Mouse (Mus musculus) forebrain, embryonic 10.5 days (tissue): ENCODE data around the gene Slc25a28. TPM values are rescaled to one million over a fixed set of nuclear protein-coding genes. Genes with fewer than 3 reads are reported as not detected.

Experiments used
- DNase-seq: peaks from one replicate; pipeline ENCODE4 v3.0.0-alpha.2; 2017; ENCODE audit warnings: low spot score; ENCODE audit errors: extremely low spot score
- H3K27ac ChIP-seq: fragments of 300-500 bp; sonication (generic); 2 replicates; pipeline ENCODE4 v1.5.1; 2016; ENCODE audit warnings: mild to moderate bottlenecking
- H3K27me3 ChIP-seq: fragments of 300-500 bp; sonication (generic); 2 replicates; pipeline ENCODE4 v1.6.1; 2016; ENCODE audit warnings: mild to moderate bottlenecking; ENCODE audit not compliant: poor library complexity, severe bottlenecking
- H3K36me3 ChIP-seq: fragments of 300-500 bp; sonication (generic); replicated peaks from 2 replicates; pipeline ENCODE4 v1.6.1; 2016; ENCODE audit warnings: mild to moderate bottlenecking, moderate library complexity
- H3K4me1 ChIP-seq: fragments of 300-500 bp; sonication (generic); 2 replicates; pipeline ENCODE4 v1.6.1; 2016
- H3K4me3 ChIP-seq: fragments of 300-500 bp; sonication (generic); 2 replicates; pipeline ENCODE4 v1.5.1; 2016; ENCODE audit warnings: mild to moderate bottlenecking, moderate library complexity
- H3K9me3 ChIP-seq: fragments of 300-500 bp; sonication (generic); 2 replicates; pipeline ENCODE4 v1.6.1; 2016; ENCODE audit warnings: mild to moderate bottlenecking, moderate library complexity
- WGBS: fragments of 180-500 bp; shearing (Covaris S2); methylation state at CpG from one replicate; pipeline ENCODE4 v1.1.7; 2016; 5-methylcytosine and 5-hydroxymethylcytosine counted together
- polyA plus RNA-seq: library from polyadenylated mRNA; unstranded; fragments of >200 nt; fragmentation: Nextera tagmentation; extraction: Ambion mirVana; gene quantifications from 2 replicates; pipeline ENCODE4 v1.2.1, GENCODE M21; 2016

Gene Slc25a28
- polyA plus RNA-seq, 1 experiment from 2014 or later, result 12.4 TPM

DNA sequence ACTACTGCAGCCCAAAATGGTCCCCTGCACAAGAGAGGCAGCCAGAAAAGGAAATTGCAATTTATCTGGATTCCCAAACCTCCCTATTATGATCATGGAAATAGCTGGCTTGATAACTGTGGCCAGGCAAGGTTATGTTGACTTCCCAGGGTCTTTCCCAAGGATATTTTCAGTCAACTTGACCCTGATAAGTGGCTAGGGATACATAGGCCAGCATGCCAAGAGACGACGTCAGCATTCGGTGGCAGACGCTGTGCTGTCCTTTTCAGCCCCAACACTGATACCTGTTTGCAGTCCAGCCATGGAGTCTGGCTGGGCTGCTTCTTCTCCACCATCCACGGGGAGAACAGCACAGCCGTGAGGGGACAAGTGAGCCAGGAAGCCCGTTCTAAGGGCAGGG is 3.6 kb downstream of the Slc25a28 start:
- no peaks in the 10 kb centered on the region for H3K9me3 ChIP-seq
- WGBS, result 83% methylated on average over 7 of the region's 7 CpGs
- no peaks in the 10 kb centered on the region for H3K27me3 ChIP-seq
- H3K27ac ChIP-seq, result no peak overlapping the region
- H3K36me3 ChIP-seq, result peaks cover 9% of the 10 kb centered on the region
- DNase-seq, result no peak
- no peak overlapping the region for H3K4me3 ChIP-seq
- H3K4me1 ChIP-seq, result peaks cover 40% of the 10 kb centered on the region

DNA sequence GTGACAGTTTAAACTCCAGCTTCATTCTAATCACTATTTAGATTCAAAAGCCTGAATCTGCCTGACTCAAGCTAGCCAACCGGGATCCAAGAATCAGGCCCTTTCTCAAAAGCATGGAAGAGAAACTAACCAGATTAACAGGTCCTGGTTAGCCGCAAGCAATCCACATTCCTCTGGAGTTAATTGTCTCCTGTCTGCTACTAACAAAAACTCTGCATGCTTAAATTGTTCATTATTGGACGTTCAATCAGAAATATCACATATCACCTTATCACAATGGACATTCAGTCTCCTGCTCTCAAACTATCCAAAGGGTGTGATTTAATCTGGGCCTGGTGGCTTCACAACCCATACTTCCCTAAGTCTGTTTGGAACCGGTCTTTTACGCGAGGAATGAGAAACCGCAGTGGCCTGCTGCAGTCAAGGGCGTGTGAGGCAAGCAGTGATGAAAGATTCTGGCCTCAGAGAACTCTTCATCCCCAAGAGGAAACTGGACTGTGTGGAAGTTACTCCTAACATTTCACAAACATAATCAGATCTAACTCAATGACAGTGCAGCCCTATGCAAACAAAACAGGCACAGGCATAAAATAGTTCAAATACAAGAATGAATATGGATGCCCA is 5.4 kb downstream of the Slc25a28 start:
- 72% methylated on average over 8 of the region's 8 CpGs for WGBS
- DNase-seq, result no peak

DNA sequence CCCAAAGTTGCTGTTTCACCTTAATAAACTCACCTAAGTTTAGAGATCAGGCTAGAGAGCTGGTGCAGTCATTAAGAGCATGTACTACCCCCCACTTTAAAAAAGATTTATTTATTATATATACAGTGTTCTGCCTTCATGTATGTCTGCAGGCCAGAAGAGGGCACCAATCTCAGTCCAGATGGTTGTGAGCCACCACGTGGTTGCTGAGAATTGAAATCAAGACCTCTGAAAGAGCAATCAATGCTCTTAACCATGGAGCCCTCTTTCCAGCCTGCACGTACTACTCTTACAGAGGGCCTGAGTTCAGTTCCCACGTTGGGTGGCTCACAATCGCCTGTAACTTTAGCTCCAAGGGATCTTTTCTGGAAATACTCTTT is 7.3 kb downstream of the Slc25a28 start:
- H3K4me1 ChIP-seq, result peaks cover 20% of the 10 kb centered on the region
- DNase-seq, result no peak
- 72% methylated on average over 4 of the region's 4 CpGs for WGBS

More for the DNA sequence above, 5.4 kb downstream of the Slc25a28 start:
- Histone ChIP-seq H3K27ac (no peak overlapping the region), H3K36me3 (peaks cover 16% of the 10 kb centered on the region), H3K4me1 (peaks cover 35% of the 10 kb centered on the region), H3K4me3 (no peak overlapping the region), H3K9me3 (no peaks in the 10 kb centered on the region), H3K27me3 (no peaks in the 10 kb centered on the region)

DNA sequence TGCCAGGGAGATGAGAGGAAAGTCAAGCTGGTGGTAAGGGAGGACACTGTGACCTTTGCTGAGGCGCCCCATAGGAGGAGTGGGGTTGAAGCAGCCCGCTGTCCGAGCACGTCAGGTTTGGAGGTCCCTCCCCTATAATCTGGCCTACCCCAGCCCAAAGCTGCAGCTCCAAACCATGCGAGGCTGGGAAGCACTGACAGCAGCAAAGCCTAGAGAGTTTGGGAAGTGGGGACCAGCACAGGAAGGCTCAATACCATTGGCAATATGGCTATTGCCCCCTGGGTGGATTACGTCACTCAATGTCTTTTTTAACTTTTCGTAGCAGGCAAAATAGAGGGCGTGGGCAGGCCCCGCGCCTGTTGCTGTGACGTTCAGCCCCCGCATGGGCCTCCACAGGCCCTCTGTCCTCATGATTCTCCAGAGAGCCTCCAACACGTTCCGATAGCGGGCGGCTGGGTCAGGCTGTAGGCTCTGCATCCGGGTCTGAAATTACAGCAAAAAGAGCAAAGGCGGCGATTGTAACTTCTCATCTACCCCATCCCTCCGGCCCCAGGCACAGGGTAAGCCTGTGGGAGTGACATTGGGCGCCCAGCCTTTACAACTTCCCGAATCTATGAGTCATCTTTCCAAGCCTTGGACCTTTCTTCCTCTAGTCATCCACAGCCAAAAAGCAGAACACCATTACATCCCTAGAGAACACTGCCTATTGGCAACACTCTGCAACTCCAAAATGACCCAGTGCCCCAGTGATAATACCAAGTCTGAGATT is 7.8 kb downstream of the Slc25a28 start:
- Histone ChIP-seq H3K4me3 (no peak overlapping the region), H3K36me3 (peaks cover 33% of the 10 kb centered on the region), H3K27me3 (no peaks in the 10 kb centered on the region), H3K27ac (no peak overlapping the region), H3K9me3 (no peaks in the 10 kb centered on the region), H3K4me1 (peaks cover 24% of the 10 kb centered on the region)
- 94% methylated on average over 22 of the region's 22 CpGs for WGBS
- no peak for DNase-seq

More for the DNA sequence above, 7.3 kb downstream of the Slc25a28 start:
- Histone ChIP-seq H3K27ac (no peak overlapping the region), H3K27me3 (no peaks in the 10 kb centered on the region), H3K4me3 (no peak overlapping the region), H3K36me3 (peaks cover 33% of the 10 kb centered on the region), H3K9me3 (no peaks in the 10 kb centered on the region)

DNA sequence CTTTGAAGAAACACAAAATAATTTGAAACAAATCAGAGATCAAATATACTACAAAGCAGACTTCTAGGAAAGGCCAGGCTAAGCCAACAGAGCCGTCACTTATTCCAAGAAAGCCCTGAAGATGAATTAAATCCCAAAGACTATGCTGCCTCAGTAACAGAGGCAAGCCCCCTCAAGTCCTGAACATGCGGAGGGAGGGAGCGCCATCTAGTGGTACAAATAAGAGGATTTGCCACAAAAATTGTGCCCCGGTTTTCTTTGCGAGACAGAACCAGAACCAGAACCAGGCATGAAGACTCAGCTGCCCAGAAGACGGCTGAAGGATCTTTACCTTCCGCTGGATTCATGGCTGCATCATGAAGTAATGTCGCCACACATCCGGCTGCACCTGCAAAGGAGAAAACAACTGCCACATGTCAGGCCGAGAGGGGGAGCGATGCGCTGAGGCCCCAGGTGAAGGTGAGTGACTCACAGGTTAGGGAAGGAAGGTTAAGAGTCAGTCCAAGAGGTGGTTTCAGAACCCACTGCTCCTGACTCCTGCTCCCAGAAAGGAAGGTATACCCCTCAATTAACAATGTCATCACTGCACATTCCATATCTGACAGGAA is 9.1 kb downstream of the Slc25a28 start:
- Histone ChIP-seq H3K27ac (no peak overlapping the region), H3K27me3 (no peaks in the 10 kb centered on the region), H3K4me3 (no peak overlapping the region), H3K9me3 (no peaks in the 10 kb centered on the region), H3K36me3 (peaks cover 33% of the 10 kb centered on the region), H3K4me1 (peaks cover 23% of the 10 kb centered on the region)
- WGBS, result 51% methylated on average over 12 of the region's 12 CpGs
- peak; percentile 37 for DNase-seq

DNA sequence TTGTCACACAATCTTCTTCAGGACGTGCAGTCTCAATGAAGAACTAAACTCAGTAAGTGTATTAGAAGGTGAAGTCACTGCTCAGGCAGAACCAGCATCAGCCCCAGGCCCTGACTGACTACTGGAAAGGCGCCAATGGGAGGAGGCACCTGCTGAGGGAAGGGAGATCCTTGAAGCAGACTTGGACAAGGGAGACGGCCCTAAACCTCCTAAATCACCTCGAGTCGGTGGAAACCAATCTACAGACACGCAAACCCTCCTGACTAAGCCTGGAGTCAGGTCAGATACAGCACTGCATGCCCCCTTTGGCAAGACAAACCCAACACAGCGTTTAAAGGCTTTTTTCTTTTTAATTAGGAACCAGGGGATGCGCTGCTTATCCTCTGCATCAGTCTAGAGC is 11.2 kb downstream of the Slc25a28 start:
- Histone ChIP-seq H3K27me3 (no peaks in the 10 kb centered on the region), H3K36me3 (peaks cover 33% of the 10 kb centered on the region), H3K4me1 (peaks cover 14% of the 10 kb centered on the region), H3K9me3 (no peaks in the 10 kb centered on the region), H3K4me3 (no peak overlapping the region), H3K27ac (no peak overlapping the region)
- 88% methylated on average over 8 of the region's 8 CpGs for WGBS
- no peak for DNase-seq

DNA sequence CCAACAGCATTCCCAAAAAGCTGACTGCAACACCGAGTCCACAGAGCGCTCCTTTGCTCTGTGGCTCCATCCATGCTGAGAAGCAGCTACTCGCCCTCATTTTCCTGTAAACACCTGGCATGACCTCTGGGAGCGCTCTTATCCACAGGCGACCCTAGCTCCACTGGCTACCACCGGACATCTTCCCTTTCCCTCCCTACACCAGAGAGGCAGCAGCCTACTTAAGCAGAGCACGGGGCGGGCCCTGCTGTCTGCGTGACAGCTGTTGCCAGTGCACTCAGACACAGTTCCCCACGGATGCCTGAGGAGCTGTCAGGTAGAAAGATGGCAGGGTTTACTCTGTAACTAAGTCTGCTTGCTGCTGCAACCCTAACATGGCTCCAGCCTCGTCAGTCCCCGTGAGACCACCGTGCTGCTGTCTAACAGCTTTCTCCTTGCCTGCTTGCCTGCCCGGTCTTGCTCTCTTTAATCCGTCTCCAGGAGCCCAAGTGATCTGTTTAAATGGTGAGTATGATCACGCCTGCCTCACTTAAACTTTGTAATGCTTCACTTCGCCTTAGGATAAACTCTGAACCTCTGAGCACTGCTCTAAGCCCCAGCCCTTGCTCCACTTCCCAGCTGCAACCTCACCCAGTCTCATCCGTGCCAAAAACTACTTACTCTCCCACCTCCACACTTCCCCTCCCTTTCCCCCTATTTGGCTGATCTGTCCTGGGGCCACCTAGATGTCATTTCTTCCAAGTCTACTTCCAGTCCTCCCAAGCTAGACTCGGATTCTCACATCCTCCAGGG is 12.3 kb downstream of the Slc25a28 start:
- DNase-seq, result peak; percentile 46
- no peak overlapping the region for H3K27ac ChIP-seq
- H3K4me3 ChIP-seq, result no peak overlapping the region
- 36% methylated on average over 19 of the region's 19 CpGs for WGBS
- no peaks in the 10 kb centered on the region for H3K27me3 ChIP-seq
- H3K4me1 ChIP-seq, result peaks cover 13% of the 10 kb centered on the region
- no peaks in the 10 kb centered on the region for H3K9me3 ChIP-seq
- H3K36me3 ChIP-seq, result peaks cover 33% of the 10 kb centered on the region

DNA sequence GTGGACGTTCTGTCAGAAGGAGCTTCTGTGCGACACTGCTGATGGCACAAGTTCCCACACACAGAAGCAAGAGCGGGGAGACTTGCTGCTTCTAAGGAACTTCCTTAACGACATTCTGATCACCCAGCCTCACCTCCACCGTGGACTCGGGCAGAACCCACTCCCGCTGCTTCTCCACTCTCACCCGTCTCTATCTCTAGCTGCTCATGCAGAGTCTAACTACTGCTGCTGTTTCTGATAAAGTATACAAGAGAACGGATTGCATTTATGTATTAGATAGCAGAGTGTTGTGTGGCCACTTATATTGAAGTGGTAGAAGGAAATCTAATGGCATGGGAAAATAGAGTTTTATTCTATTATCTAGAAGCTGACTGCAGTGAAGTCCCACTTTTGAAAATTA is 13.9 kb downstream of the Slc25a28 start:
- DNase-seq, result no peak
- 91% methylated on average over 9 of the region's 9 CpGs for WGBS
- Histone ChIP-seq H3K27ac (no peak overlapping the region), H3K4me1 (peaks cover 16% of the 10 kb centered on the region), H3K36me3 (peaks cover 23% of the 10 kb centered on the region), H3K27me3 (no peaks in the 10 kb centered on the region), H3K9me3 (no peaks in the 10 kb centered on the region), H3K4me3 (no peak overlapping the region)

DNA sequence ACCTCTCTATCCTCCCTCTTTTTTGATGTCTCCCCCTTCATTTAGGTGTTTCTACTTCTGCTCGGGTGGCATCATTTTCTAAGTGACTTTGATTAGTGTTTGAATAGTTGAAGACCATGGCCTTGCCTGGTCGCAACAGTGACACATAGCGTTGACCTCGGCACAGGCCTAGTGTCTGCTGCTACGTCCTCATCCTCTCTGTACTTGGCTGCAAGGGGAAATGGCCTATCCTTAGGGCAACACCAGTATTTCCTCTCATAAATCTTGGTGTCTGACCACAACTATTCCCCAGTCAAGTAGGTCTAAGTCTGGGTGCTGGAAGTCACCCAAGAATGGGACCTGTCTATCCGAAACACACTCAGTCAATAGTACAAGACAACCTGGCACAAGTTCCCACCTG is 15.0 kb downstream of the Slc25a28 start:
- DNase-seq, result no peak
- Histone ChIP-seq H3K36me3 (peaks cover 21% of the 10 kb centered on the region), H3K9me3 (no peaks in the 10 kb centered on the region), H3K27me3 (peaks cover 6% of the 10 kb centered on the region), H3K4me3 (no peak overlapping the region), H3K27ac (no peak overlapping the region), H3K4me1 (peaks cover 19% of the 10 kb centered on the region)
- WGBS, result 89% methylated on average over 6 of the region's 6 CpGs

DNA sequence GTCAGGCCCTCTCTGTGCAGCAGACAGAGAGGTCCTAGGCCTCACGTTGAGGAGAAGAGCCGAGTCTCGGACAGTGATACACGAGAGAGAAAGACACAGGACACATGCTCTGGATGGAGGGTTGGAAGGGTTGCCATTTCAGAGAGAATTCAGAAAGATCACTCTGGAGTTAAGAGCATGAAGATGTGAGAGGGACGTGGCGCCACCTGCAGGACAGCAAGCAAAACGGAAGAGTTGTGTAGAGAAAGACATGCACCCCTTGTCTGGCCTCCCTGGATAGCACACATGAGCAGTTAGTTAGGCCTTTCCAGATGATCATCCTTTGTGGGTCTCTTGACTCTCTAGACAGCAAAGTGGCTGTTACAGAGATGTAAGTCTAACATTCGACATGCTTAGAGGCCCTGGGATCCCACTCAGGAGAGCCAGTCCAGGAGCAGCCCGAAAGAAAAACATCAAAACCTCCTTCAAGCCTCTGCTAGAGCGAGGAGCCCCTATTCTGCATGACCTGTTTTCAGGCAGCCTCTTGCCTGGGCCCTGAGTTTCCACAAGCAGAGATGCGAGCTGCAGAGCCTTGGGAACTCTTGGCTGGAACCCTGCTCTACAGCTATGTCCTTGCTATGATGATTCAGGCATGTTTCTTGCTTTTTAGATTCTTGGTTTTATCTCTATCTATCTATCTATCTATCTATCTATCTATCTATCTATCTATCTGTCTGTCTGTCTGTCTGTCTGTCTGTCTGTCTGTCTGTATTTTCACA is 18.8 kb downstream of the Slc25a28 start:
- H3K27ac ChIP-seq, result no peak overlapping the region
- 43% methylated on average over 11 of the region's 11 CpGs for WGBS
- peak; percentile 61 for DNase-seq
- H3K4me3 ChIP-seq, result no peak overlapping the region
- no peaks in the 10 kb centered on the region for H3K9me3 ChIP-seq
- peaks cover 22% of the 10 kb centered on the region for H3K27me3 ChIP-seq
- H3K36me3 ChIP-seq, result no peaks in the 10 kb centered on the region
- peaks cover 12% of the 10 kb centered on the region; the same call in 1 of the 2 replicates for H3K4me1 ChIP-seq

DNA sequence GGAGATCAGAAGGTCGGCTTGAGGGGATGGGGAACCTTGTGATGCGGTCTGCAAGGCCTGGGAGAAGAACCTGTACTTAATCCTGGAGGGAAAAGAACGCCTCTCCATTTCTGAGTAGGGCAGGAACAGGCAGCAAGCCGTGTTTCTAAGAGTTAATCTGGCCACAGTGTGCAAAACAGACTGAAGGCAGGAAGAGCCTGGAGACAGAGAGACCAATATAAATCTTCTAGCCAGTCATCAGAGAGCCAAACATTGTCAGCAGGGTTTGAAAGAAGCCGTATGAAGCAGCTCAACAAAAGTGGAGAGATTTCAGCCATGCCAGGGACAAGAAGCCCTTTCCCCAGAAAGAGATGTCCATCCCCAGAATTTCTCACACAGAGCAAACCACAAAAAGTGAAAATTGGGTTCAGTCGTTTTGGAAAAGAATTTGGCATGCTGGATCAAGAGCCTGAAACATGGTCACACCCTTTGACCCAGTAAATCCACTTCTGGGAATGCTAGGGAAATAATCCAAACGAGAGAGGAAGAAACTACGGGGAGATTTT is 23.4 kb downstream of the Slc25a28 start:
- Histone ChIP-seq H3K9me3 (no peaks in the 10 kb centered on the region), H3K27ac (no peak overlapping the region), H3K4me3 (no peak overlapping the region), H3K4me1 (0 out of 2 replicates have a peak, but pooled peaks cover 5% of the 10 kb centered on the region), H3K36me3 (no peaks in the 10 kb centered on the region), H3K27me3 (peaks cover 22% of the 10 kb centered on the region)
- DNase-seq, result no peak
- WGBS, result 68% methylated on average over 8 of the region's 8 CpGs

DNA sequence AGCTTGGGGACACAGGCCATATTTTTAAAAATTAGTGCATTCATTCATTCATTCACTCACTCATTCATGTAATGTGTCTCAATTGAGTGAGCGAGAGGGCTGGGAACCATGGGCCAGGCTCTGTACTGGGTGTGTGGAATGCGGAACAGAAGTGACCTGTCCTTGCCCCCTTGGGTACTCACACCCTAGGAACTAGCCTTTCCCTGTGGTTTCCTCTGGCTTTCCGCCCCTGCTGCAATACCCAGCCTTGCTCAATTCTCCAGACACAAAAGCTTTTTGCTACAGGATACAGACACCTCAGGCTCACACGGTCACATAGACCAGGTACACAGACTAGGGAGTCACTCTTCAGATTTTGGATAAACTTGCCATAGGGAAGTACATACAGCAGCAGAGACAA is 26.3 kb downstream of the Slc25a28 start:
- H3K4me3 ChIP-seq, result no peak overlapping the region
- no peaks in the 10 kb centered on the region for H3K4me1 ChIP-seq
- H3K27me3 ChIP-seq, result peaks cover 8% of the 10 kb centered on the region; the same call in 1 of the 2 replicates
- H3K9me3 ChIP-seq, result no peaks in the 10 kb centered on the region
- no peak for DNase-seq
- no peaks in the 10 kb centered on the region for H3K36me3 ChIP-seq
- 83% methylated on average over 4 of the region's 4 CpGs for WGBS
- no peak overlapping the region for H3K27ac ChIP-seq
